In genomic region chr14:118551061-118551724, GRCm38 (mm10) we compare ENCODE assay signal across 10 mouse cellular contexts.
A peak's percentile ranks its signal among the peaks of the same experiment; 100 is the strongest.
DNase-seq lines count a peak whose midpoint lies in the region; ATAC-seq lines count a peak whose summit lies in the region.
"Had no signal": no experiment of that assay in that cellular context is flagged by ENCODE, and none has a peak within 500 bp of the region (broad histone marks: within the 10 kb centered on the region; RNA-seq: fewer than 3 reads in every experiment).

No protein-coding gene starts in this region.

- peaks cover 15% of the 10 kb centered on the region for H3K4me1 ChIP-seq in kidney, embryonic 16.5 days (ENCODE audit: insufficient read depth, low read length)
- peaks cover 10% of the 10 kb centered on the region; the same call in 1 of the 2 replicates for H3K4me1 ChIP-seq in forebrain, embryonic 11.5 days (replicated peaks; ENCODE audit: control insufficient read depth, insufficient read depth, low read length)
- peaks cover 12% of the 10 kb centered on the region for H3K4me1 ChIP-seq in limb, embryonic 13.5 days
- H3K4me1 ChIP-seq in midbrain, embryonic 16.5 days (ENCODE audit: control insufficient read depth, insufficient read depth, low read length): peaks cover 10% of the 10 kb centered on the region; the same call in 1 of the 2 replicates

- DNase-seq in kidney, postnatal 36 days: no peak
- DNase-seq in forebrain, embryonic 11.5 days (ENCODE audit: low spot score): no peak
- DNase-seq in frontal cortex, postnatal 14 days (ENCODE audit: low spot score in 2 of 2): no peak
- DNase-seq in cerebellum, adult 9-10 months: no peak
- DNase-seq in urinary bladder, adult 18-20 months (ENCODE audit: low spot score in 2 of 2): no peak
- DNase-seq: gastrocnemius, postnatal 36 days had no signal

- peak overlapping the region; percentile 45 for H3K9ac ChIP-seq in kidney, embryonic 16.5 days (replicated peaks; ENCODE audit: low read length)
- H3K9ac ChIP-seq in forebrain, embryonic 11.5 days (ENCODE audit: low read length): peak overlapping the region; percentile 13; the same call in 1 of the 2 replicates
- no peak overlapping the region for H3K9ac ChIP-seq in limb, embryonic 13.5 days
- H3K9ac ChIP-seq in midbrain, embryonic 16.5 days (ENCODE audit: low read depth, low read length): peak overlapping the region; percentile 17; the same call in 1 of the 2 replicates

- 30% methylated on average over 18 of the region's 18 CpGs for WGBS in kidney, embryonic 16.5 days
- 23% methylated on average over 18 of the region's 18 CpGs for WGBS in forebrain, embryonic 11.5 days
- 26% methylated on average over 18 of the region's 18 CpGs for WGBS in limb, embryonic 13.5 days
- WGBS in midbrain, embryonic 16.5 days: 19% methylated on average over 18 of the region's 18 CpGs

- no peaks in the 10 kb centered on the region for H3K27me3 ChIP-seq in kidney, embryonic 16.5 days (ENCODE audit: insufficient read depth, low read length)
- no peaks in the 10 kb centered on the region for H3K27me3 ChIP-seq in forebrain, embryonic 11.5 days (ENCODE audit: control insufficient read depth, insufficient read depth, low read length)
- peaks cover 23% of the 10 kb centered on the region for H3K27me3 ChIP-seq in limb, embryonic 13.5 days
- peaks cover 5% of the 10 kb centered on the region; the same call in 1 of the 2 replicates for H3K27me3 ChIP-seq in midbrain, embryonic 16.5 days (ENCODE audit: control insufficient read depth, insufficient read depth, low read depth, low read length)

- H3K9me3 ChIP-seq in kidney, embryonic 16.5 days (ENCODE audit: low read length): no peaks in the 10 kb centered on the region
- no peaks in the 10 kb centered on the region for H3K9me3 ChIP-seq in forebrain, embryonic 11.5 days (ENCODE audit: control insufficient read depth, low read length)
- H3K9me3 ChIP-seq in limb, embryonic 13.5 days: no peaks in the 10 kb centered on the region
- no peaks in the 10 kb centered on the region for H3K9me3 ChIP-seq in midbrain, embryonic 16.5 days (replicated peaks; ENCODE audit: control insufficient read depth, low read length, poor library complexity, severe bottlenecking)
- H3K9me3 ChIP-seq: G1E had no signal

- H3K4me3 ChIP-seq in kidney, embryonic 16.5 days (ENCODE audit: low read length): peak overlapping the region; percentile 18
- H3K4me3 ChIP-seq in forebrain, embryonic 11.5 days (ENCODE audit: low read depth, low read length): no peak overlapping the region
- peak overlapping the region; percentile 31 for H3K4me3 ChIP-seq in limb, embryonic 13.5 days
- H3K4me3 ChIP-seq in midbrain, embryonic 16.5 days (ENCODE audit: low read depth, low read length): peak overlapping the region; percentile 1

- H3K4me2 ChIP-seq in kidney, embryonic 16.5 days (replicated peaks; ENCODE audit: low read depth, low read length): peak overlapping the region; percentile 51
- H3K4me2 ChIP-seq in forebrain, embryonic 11.5 days (ENCODE audit: low read depth, low read length, severe bottlenecking): peak overlapping the region; percentile 43
- H3K4me2 ChIP-seq in limb, embryonic 13.5 days (replicated peaks): peak overlapping the region; percentile 60
- peak overlapping the region; percentile 53 for H3K4me2 ChIP-seq in midbrain, embryonic 16.5 days (ENCODE audit: low read length)

- no peak overlapping the region for H3K27ac ChIP-seq in kidney, embryonic 16.5 days (ENCODE audit: low read length)
- H3K27ac ChIP-seq in forebrain, embryonic 11.5 days (ENCODE audit: low read depth, low read length): no peak overlapping the region
- no peak overlapping the region for H3K27ac ChIP-seq in limb, embryonic 13.5 days
- no peak overlapping the region for H3K27ac ChIP-seq in midbrain, embryonic 16.5 days (ENCODE audit: low read length)

- H3K36me3 ChIP-seq in kidney, embryonic 16.5 days (ENCODE audit: insufficient read depth, low read length): no peaks in the 10 kb centered on the region
- no peaks in the 10 kb centered on the region for H3K36me3 ChIP-seq in forebrain, embryonic 11.5 days (ENCODE audit: control insufficient read depth, insufficient read depth, low read length)
- no peaks in the 10 kb centered on the region for H3K36me3 ChIP-seq in limb, embryonic 13.5 days
- H3K36me3 ChIP-seq in midbrain, embryonic 16.5 days (ENCODE audit: control insufficient read depth, insufficient read depth, low read length): no peaks in the 10 kb centered on the region

- no peak for ATAC-seq in kidney, embryonic 16.5 days (ENCODE audit: low FRiP score, low TSS enrichment)
- ATAC-seq in forebrain, embryonic 11.5 days (replicated peaks; ENCODE audit: low FRiP score): 0 out of 2 replicates have a peak, but pooled peaks have one; percentile 45
- no peak for ATAC-seq in limb, embryonic 13.5 days (ENCODE audit: low FRiP score, low read depth)
- peak; percentile 68 for ATAC-seq in midbrain, embryonic 16.5 days

Comparison
In these comparisons a context has a peak if more than half of its experiments do, and no peak if none do; other contexts are left out.
1. ATAC-seq: peak in forebrain, embryonic 11.5 days (single experiment) and midbrain, embryonic 16.5 days (single experiment); none in kidney, embryonic 16.5 days (single experiment) and limb, embryonic 13.5 days (single experiment).
2. Peak in every context shown above with its lines, with median percentiles within 50 percentile points of each other: H3K4me2 ChIP-seq.